Mouse (Mus musculus) adrenal gland, adult (tissue): ENCODE measurements around the gene Tcn2.
"Not testable (repeated sequence)": the region's sequence is repeated elsewhere in the genome, so short reads cannot be mapped to it uniquely, and the experiment has no call there.

Experiments
- DNase-seq, 2 experiments: peaks; one replicate each; pipeline ENCODE4 v3.0.0; 2022 to 2023; ENCODE audit warnings: low spot score in 1 of 2; ENCODE audit not compliant: inconsistent age in 2 of 2

Tcn2 gene

GRCm38 (mm10) chr11:3931511-3932211 is at the start of gene Tcn2:
TSS of gene Tcn2 (minus strand) at chr11:3932159.
- DNase-seq, result peak; percentile 92 to 96

GRCm38 (mm10) chr11:3981536-3981935 is 49.6 kb upstream of the Tcn2 start:
- DNase-seq, result no peak

- DNase-seq, result no peak
Observed at GRCm38 (mm10) chr11:3978421-3978820, 46.5 kb upstream of the Tcn2 start.

- DNase-seq, result no peak
Observed at GRCm38 (mm10) chr11:3976678-3977077, 44.7 kb upstream of the Tcn2 start, which contains the start of gene 4930556J24Rik. TSS of gene 4930556J24Rik (minus strand) at chr11:3976778.

- no peak for DNase-seq
Observed at GRCm38 (mm10) chr11:3974311-3974710, 42.4 kb upstream of the Tcn2 start.

- DNase-seq, result no peak
Observed at GRCm38 (mm10) chr11:3973081-3973480, 41.1 kb upstream of the Tcn2 start.

- DNase-seq, result peak in 1 of 2 experiments; percentile 1
Observed at GRCm38 (mm10) chr11:3970361-3970760, 38.4 kb upstream of the Tcn2 start.

- DNase-seq, result no peak
Observed at GRCm38 (mm10) chr11:3969837-3970236, 37.9 kb upstream of the Tcn2 start.

GRCm38 (mm10) chr11:3964416-3965172 is 32.6 kb upstream of the Tcn2 start:
- no peak for DNase-seq

- peak; percentile 86 to 97 for DNase-seq
Observed at GRCm38 (mm10) chr11:3963610-3964415, 31.9 kb upstream of the Tcn2 start, which contains the start of gene Pes1. TSS of gene Pes1 (plus strand) at chr11:3963975.

- no peak for DNase-seq
Observed at GRCm38 (mm10) chr11:3963155-3963554, 31.2 kb upstream of the Tcn2 start.

- DNase-seq, result no peak
Observed at GRCm38 (mm10) chr11:3961761-3962160, 29.8 kb upstream of the Tcn2 start.

- DNase-seq, result no peak
Observed at GRCm38 (mm10) chr11:3960901-3961300, 28.9 kb upstream of the Tcn2 start.

- not testable (repeated sequence) for DNase-seq
Observed at GRCm38 (mm10) chr11:3955371-3955770, 23.4 kb upstream of the Tcn2 start.

GRCm38 (mm10) chr11:3954876-3955275 is 22.9 kb upstream of the Tcn2 start:
- DNase-seq, result not testable (repeated sequence)

- no peak for DNase-seq
Observed at GRCm38 (mm10) chr11:3946386-3946785, 14.4 kb upstream of the Tcn2 start.

- no peak for DNase-seq
Observed at GRCm38 (mm10) chr11:3941371-3941770, 9.4 kb upstream of the Tcn2 start.

GRCm38 (mm10) chr11:3937321-3937874 is 5.4 kb upstream of the Tcn2 start:
- DNase-seq, result no peak

- DNase-seq, result no peak
Observed at GRCm38 (mm10) chr11:3936318-3936717, 4.4 kb upstream of the Tcn2 start.

- DNase-seq, result no peak
Observed at GRCm38 (mm10) chr11:3935135-3935534, 3.2 kb upstream of the Tcn2 start.

- peak in 1 of 2 experiments; percentile 18 for DNase-seq
Observed at GRCm38 (mm10) chr11:3933756-3934285, 1.9 kb upstream of the Tcn2 start.
